Mouse (Mus musculus): ENCODE results near the gene Shb.

- TF ChIP-seq CTCF (IDR thresholded peaks at IDR 0.05; ENCODE audit: extremely low read depth, insufficient read length, insufficient replicate concordance, low read depth, low read length), result no peak
- no peak for TF ChIP-seq POLR2A (IDR thresholded peaks at IDR 0.05; ENCODE audit: low read depth, low read length)
Observed at GRCm38 (mm10) chr4:45514406-45514805, 17.9 kb downstream of the Shb start.

All from small intestine, adult 2 months (tissue).